Mouse (Mus musculus): ENCODE data around the gene Mcu. TPM values are rescaled to one million over a fixed set of nuclear protein-coding genes. Genes with fewer than 3 reads are reported as not detected.

Gene Mcu
- polyA plus RNA-seq, 2 experiments from 2014 or later, result 23.2 to 30.5 TPM

GRCm38 (mm10) chr10:59425369-59425768 is 191.1 kb downstream of the Mcu start:
- no peak for ATAC-seq

GRCm38 (mm10) chr10:59424453-59424852 is 192.0 kb downstream of the Mcu start:
- no peak for ATAC-seq

GRCm38 (mm10) chr10:59419516-59419915 is 197.0 kb downstream of the Mcu start:
- no peak for ATAC-seq

GRCm38 (mm10) chr10:59416623-59417022 is 199.9 kb downstream of the Mcu start:
- no peak for ATAC-seq

DNA sequence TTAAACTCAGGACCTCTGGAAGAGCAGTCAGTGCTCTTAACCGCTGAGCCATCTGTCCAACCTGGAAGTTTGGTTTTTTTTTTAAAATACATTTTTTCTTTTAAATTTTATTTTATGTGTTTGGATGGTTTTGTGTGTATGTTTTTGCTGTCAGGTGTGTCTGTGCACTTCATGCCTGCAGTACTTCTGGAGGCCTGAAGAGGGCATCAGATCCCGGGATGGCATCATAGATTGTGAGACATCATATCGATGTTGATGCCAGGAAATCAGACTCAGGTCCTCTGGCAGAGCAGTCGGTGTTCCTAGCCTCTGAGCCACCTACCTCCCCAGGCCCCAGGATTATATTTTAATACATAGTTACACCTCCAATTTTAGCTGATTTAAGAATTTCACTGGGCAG is 202.8 kb downstream of the Mcu start:
- no peak for ATAC-seq

- ATAC-seq, result no peak
Observed at GRCm38 (mm10) chr10:59410264-59410663, 206.2 kb downstream of the Mcu start.

- ATAC-seq, result no peak
Observed at GRCm38 (mm10) chr10:59408499-59408898, 208.0 kb downstream of the Mcu start.

- no peak for ATAC-seq
Observed at GRCm38 (mm10) chr10:59403793-59404149, 212.7 kb downstream of the Mcu start.

DNA sequence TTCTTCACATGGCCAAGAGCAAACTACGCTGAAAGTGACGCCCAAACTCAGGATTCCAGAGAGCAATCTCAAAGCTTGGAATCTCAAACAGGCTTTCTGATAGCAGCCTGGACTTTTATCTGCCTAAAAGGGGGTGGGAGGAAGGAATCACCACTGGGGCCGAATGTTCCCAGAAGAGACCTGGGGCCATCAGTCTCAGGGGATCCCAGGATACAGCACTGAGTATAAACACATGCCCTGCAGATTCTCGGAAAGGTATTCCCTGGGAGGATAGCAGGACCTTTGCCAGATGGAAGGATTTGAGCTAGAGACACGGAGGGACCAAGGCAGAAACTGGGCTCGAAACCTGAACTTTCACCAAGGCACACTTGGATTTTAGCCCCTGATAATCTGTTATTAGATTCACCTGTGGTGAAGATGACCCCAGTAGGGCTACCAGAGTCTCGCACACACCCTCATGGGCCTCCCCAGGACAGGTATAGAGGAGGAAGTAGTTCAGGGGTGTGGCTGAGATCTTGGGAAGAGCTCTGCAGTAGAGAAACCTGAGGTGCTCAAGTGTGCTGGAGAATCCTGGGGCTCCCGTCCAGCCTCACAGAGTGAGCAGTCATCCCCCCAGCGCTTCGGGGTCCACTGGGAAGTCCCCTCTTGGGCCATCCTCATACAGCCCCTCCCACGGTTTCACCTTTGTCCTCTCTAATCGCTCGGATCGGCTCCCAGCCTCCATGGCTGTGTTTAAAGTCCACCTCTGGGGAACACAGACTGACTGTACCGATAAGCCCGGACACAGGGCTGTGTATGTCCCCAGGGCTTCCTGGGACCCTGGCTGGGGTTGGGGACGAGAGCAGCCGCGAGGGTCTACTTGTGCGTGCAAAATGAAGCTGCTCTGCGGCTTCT is 213.3 kb downstream of the Mcu start, which contains the start of gene Pla2g12b:
Gene Pla2g12b (plus strand): TSS at position 762 of the 894 bp plus-strand sequence.
- no peak for ATAC-seq

Other genes with a start within 250 kb of the Mcu start
- gene Gm10273, start 221.1 kb downstream of the Mcu start, polyA plus RNA-seq (2017; shearing (Covaris generic)), result 10 to 100 TPM; 37.3 to 71.3 TPM
- not detected for gene Pla2g12b, start 213.0 kb downstream of the Mcu start, polyA plus RNA-seq (2017; shearing (Covaris generic))
- gene Oit3, start 174.9 kb downstream of the Mcu start, polyA plus RNA-seq (2017; shearing (Covaris generic)), result not detected
- not detected for gene Gm10322, start 629 bp downstream of the Mcu start, polyA plus RNA-seq (2017; shearing (Covaris generic))
- 10 to 100 TPM; 37.4 to 44.5 TPM for gene Micu1, start 85.8 kb upstream of the Mcu start, polyA plus RNA-seq (2017; shearing (Covaris generic))